Mouse (Mus musculus): Measurements from ENCODE around the gene Gse1.

The Gse1 gene

DNA sequence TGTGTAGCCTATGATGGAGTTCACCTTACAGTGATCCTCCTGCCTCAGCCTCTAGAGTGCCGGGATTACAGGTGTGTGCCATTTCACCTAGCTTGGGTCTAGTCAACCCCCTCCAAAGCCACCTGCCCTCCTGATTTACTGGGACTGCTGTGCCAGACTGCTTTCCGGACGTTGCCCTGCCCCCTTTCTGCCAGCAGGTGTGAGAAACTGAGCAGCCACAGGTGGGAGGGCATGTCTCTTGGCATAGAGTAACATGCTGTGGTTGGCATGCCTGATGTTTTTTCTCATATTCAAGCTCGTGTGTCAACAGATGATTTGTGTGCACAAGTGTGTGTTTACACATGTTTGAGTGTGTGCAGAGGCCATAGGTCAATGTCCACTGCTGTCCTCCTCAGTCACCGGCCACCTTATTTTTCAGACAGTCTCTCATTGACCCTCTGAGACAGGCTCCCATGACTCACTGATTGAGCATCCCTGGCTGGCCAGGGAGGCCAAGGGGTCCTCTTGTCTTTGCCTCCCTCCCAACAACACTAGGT, 15.7 kb downstream of the Gse1 start:
- DNase-seq: no peak

DNA sequence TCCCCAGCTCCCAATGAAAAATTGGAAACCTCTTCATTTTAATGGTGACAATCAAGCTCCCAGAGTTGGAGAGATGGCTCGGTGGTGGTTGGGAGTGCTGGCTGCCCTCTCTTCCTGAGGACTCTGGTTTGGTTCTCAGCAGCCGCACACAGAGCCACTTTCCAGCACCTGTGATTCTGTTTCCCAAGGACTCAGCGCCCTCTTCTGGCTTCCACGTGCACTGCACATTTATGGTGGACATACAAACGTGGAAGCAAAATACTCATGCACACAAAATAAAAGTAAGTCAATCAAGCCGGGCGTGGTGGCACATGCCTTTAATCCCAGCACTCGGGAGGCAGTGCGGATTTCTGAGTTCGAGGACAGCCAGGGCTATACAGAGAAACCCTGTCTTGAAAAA, 16.3 kb downstream of the Gse1 start:
- DNase-seq: no peak

DNA sequence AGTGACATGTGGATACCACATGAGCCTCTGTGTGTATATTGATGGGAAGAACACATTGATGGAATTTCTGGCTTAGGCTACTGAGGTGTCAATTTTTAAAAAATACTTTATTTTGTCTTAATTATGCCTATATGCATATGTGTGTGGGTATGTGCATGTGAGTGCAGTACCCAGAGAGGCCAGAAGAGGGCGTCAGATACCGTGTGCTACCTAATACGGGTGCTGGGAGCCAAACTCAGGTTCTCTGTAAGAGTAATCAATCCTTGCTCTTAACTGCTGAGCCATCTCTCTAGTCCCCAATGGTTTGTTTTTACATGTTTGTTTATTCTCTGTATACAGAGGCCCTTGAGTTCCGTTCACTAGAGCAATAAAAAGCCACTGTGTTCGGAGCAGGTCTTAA, 19.4 kb downstream of the Gse1 start:
- no peak for DNase-seq

DNA sequence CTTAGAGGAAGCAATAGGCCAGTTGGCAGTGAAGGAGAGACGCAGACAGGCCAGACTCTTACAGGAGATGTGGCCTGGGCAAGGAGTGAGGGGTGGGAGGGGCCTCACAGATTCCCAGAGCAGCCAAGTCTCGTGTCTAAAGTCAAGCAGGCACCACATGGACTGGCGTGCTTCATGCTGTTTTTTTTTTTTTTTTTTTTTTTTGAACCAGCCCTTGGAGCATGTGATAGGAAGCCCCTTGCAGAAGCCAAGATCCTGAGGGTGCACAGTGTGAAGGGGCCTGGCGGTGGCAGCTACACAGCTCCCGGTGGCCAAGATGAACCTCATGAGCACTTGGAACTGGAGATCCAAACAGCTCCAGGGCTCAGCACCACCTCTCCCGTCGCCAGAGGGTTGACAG, 19.8 kb downstream of the Gse1 start:
- DNase-seq: no peak

DNA sequence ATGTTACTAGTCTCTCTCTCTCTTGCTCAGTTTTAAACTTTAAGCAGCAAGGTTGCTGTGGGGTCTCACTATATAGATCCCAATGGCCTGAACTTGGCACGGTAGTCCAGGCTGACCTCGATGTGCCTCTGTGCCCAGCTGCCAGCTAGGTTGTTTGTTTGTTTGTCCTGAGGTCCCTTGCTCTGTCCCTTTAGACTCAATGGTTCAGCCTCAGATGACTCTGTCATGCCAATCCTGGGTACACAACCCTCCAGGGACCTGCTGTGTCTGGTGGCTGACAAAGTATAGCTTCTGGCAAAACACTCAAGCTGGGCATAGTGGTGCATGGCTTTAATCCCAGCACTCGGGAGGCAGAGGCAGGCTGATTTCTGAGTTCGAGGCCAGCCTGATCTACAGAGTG, 20.2 kb downstream of the Gse1 start:
- no peak for DNase-seq

DNA sequence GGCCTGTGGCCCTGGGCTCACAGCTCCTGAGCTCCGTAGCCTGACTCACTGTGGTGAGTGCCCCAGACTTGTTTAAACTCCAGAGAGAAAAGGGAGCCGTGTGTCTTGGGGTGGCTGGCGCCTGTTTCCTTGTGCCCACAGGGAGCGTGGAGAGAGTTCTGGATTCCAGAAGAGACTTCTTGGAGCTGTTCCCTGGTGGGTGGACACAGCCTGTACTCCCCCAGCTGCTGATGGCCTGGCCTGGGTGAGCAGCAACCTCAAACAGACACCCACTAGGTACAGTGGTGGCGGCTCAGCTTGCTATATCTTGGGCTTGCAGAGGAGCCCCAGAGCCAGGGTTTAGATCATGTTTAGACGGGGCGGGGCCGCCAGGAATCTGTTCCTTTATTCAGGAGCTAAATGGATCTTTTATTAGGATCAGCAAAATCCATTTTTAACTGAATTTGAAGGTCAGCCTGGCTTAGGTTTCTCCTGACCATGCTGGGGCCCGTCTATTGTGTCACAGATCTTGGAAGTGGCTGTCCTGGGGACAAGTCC, 21.6 kb downstream of the Gse1 start:
- DNase-seq: no peak

DNA sequence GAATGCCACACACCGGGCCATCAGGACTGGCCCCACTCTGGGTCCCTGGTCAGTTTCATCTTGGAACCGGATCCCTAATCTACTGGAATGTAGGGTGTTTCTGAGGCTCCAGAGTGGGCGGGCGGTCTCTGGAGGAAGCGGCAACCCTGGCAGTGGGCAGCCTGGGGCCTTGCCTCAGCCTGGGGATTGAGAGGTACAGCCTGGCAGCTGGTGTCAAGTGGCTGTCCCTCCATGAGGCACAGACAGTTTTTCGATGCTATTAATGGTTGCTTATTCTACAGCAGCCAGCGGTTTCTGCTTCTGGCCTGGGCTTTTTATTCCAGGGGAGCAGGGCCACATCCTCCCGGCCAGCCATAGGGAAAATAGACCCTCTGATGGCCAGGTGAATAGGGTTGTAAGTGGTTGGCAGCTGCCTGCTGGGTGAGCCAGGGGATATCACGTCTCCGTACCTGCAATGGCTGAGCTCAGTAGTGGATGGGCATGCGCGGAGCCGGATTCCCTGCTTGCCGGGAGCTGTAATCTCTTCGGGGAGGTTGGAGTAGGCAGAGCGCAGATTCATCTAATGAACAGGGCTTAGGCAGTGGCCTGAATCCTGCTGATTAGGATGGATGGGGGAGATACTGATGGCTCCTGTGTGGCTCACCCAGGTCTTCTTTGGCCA, 22.6 kb downstream of the Gse1 start:
- no peak for DNase-seq

DNA sequence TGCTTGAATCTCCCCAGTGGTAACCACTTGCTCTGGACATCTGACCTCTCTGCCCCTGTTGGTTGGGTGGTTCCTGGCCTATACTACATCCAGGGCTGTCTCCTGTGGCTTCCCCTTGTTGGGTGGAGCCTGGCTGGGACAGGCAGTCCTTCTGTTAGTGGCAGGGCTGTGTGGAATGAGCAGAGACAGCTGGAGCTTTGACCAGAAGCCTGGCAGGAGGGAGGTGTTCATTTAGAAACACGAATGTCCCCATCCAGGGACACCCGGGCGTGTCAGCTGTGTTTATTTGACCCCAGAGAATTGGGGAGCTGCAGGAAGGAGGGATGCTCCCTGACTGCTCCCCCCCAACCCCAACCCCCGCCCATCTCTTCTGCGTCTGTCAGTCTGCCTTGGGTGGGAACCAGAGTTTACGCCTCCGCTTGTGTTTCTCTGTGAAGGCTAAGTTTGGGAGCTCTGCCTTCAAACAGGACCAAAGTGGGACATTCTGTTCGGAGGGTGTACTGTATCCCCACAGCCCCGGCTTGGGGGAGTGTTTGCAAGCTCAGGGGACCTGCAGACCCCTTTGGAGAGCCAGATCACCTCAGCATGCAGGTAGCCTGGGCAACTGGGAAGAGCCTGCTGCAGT, 23.3 kb downstream of the Gse1 start:
- DNase-seq: no peak

DNA sequence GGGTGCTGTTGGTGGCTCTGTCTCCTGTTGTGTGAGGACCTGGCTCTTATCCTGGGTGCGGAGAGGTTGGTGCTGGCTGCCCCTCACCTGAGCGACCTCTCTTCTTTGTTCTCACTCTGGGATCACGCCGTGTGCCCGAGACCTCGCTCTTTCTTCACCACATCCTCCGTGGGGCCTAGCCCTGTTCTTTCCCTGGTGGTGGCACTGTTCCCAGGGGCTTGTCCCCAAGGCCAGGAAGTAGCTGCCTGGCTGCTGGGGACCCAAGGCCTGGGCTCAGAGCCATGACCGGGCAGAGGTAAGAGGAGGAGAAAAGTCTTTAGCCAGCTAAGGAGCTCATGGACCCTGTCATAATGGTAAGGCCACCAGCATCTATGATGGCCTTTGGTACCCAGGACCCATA, 25.4 kb downstream of the Gse1 start:
- DNase-seq: no peak

DNA sequence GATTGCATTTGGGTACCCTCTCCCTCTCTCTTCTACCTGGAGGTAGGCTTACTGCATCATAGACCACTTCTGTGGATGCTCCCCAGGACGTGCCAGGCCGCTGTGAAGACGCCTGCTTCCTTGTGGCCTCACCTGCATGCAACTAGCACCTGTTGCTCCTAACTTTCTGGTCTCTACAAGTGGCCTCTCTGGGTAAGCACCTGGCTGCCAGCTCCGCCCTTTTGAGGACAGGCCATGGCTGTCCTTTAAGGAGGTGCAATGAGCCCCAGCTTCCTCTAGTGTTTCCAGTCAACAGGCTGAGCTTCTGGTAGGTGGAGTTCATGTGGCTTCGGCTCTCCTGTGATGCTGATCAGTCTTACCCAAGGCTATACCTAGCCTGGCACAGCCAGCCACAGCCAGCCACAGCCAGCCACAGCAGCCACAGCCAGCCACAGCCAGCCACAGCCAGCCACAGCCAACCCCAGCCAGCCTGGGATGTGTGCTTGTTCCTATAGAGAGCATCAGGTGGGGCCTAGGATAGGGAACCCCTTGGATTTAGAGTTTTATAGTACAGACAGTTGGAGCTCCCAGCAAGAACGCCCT, 27.2 kb downstream of the Gse1 start:
- no peak for DNase-seq

DNA sequence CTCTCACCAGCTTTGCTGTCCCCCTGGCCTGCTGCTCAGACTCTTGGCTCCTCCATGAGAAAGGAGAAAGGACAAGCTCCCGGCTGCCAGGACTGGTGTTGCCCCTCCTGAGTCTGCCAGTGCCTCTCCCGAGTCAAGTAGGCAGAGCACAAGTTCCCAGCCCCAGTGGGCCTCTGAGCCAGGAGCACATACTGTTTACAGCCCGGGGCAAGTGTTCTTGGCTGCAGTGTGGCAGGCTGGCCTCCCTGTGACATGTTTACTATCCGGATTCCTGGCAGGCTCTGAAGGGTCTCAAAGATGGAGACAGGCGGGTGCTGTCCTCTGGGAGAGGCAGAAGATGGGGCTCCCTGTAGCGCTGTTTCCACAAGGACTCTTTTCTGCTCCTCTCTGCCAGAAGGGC, 28.7 kb downstream of the Gse1 start:
- no peak for DNase-seq

DNA sequence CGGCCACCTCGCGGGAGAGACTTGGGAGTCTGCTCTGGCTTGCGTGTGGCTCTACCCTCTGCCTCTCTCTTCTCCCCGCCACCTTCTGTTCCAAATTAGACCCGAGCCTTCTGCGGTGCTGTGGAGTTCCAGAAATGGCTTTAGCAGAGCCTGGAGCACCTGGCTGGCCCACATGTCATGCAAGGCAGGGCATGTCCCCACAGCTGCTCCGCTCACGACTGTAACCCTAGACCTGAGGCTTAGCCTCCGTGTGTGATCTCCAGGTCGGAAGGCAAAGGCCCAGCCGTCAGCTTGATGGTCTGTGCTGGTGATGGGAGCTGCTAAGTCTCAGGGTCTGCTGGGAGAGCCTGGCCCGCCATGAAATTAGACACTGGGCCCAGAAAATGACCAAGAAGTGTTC, 30.9 kb downstream of the Gse1 start:
- DNase-seq: no peak

DNA sequence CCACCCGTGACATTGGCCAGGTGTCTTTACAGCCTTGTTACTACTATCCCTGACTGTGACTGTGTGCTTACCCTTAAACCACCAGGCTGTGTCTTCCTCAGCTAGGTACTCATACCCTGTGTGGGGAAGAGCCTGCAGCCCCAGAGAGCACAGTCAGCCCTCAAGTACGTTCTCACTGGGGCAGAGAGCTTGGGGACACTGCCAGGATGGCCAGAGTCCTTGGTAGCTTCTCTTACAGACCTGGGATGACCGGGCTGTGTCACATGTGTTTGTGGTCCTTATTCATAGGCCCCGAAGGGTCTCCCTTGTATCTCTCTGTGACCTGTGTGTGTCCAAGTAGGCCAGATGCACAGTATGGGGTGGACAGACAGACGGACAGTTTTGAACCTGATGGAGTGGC, 32.4 kb downstream of the Gse1 start:
- no peak for DNase-seq

DNA sequence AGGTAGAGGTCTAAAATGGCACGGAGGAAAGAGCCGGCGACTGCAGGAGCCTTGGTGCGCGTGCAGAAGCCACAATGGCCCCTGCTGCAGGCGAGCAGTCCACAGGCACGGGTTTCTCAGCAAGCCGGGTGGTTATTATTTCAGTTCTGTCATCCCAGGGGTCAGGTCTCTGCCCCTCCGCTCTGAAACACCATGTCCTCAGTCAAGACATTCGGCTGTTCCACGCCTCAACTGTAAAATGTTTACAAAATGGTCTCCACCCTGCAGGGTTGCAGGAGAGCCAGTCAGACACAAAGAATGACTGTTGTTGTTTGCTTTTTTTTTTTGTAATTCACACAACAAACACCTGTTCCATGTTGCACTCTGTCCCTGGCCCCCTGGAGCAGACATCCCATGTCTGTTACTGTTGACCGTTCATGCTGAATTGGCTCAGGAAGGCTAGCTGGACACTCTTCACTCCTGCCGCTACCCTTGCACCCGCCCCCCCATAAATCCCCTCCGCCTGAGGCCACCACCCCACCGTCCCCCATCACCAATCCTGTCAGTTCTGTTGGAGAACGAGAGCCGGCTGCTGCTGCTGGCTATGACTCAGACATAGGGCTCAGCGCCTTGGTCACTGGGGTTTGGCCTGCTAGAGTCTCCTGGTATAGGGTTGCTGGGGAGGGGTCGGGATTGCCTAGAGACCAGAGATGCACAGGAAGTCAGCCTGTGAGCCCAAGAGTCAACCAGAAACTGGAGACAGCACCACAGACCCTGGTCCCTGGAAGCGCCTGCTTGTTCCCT, 33.3 kb downstream of the Gse1 start:
- DNase-seq: peak; percentile 18

DNA sequence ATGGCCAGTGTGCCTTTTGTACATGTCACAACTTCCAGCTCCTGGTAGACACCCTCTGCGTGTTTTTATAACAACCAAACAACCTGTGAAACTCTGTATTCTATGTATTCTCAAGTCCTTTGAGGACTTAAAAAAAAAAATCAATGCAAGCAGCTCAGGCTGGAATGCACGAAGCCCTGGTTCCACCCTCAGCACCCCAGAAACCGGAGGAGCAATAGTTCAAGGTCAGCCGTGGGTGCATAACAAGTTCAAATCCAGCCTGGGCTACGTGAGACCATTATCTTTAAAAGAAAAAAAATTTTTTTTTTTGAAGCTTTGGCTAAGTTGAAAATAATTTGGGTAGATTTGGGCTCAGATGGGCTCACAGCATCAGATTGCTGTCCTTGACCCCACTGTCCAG, 35.6 kb downstream of the Gse1 start:
- no peak for DNase-seq

DNA sequence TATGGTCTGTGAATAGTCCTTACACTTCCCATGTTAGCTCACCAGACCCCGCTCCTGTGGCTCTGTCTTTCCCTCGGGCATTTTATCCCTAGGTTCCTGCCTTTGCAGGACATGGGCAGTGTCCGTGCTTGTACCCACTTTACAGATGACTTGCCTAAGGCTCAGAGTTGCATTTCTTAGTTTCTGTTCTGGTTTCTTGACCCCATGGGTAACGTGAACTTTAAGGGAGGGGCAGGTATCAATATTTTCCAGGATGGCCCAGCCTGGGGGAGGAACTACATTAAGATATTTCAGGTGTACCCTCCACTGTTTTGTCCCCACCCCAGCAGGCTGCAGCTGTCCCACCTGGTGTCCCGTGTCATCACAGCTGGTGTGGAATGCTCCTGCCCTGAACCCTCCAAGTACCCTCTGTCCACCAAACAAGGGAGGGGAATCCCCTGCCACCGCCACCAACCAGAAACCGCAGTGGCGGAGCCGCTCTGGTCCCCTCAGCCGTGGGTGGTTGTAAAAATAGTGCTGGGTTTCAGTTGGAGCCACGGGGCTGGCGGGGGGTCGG, 36.2 kb downstream of the Gse1 start:
- DNase-seq: no peak

DNA sequence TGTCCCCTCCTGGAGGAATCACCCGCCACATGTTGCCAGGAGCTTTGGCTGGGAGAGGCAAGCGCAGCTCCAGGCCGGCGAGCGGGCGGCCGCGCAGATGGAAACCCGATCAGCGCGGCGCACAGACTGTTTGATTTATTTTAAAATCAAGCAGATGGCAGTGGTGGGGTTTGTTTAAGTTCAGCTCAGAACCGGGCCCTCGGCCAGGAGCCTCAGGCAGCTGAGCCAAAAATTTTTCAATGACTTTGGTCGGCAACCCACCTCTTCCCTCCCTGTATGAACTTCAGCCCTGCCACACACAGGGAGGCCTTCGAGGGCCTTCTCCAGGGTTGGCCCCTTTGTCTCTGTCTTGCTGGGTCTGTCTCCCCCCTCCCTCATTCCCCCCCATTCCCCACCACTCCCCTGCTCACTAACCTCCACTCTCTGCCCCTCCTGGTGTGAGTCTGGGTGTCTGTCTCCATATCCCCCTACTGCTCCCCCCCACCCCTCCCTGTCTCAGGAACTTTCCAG, 36.7 kb downstream of the Gse1 start:
- peak; percentile 57 for DNase-seq

DNA sequence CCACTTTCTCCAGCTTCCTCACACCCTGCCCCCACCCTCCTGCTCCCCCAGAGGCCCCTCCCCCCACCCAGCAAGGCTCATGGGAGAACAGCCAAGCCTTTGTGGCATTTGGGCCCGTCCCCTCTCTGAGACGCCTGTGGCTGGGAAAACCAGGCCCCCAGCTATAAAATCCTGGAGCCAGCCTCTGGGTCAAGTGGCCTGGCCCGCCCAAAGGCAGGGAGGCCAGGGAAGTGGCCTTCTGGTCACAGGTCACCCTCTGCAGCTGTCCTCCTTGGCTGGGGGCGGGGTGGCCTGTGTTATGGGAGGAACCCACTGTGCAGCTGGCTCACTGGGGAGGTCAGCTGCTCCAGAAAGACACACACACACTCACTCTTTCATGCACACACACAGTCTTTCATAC, 37.2 kb downstream of the Gse1 start:
- peak; percentile 72 for DNase-seq

DNA sequence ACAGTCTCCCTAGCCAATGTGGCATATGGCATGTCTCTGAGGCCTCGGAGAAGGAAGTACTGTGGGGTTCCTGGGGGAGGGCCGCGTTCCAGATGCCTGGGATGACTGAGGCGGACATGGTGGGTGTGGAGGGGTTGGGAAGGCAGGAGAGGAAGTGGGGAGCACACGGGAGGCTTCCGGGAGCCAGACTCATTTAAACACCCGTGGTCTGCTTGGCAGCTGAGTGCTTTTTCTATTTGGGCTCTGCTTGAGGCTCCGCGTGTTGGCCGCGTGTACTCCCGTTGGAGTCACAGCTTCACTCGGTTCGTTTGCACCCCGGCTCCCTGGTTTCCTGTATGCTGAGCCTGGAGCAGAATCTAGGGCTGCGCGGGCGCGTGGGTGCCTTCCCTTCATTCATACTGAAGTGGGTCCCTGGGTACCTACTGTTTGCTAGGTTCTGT, 40.3 kb downstream of the Gse1 start:
- no peak for DNase-seq

DNA sequence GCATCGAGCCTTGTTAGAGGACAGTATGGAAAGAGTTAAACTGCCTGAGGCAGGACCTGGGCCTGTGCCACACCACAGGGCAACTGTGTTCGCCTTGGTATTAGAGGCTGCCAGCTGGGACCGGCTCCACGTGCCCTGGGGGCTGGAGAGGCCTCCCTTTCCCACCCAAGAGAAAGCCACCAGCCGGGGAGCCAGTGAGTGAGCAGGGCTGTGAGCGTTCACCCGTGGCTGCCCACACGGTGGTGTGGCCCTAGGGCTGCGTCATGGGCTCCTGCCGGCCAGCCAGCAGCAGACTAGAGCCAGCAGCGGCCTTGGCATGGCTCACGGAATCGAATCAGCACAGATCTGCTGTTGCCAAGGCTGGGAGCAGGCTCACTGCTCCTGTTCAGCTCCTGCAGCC, 42.2 kb downstream of the Gse1 start:
- peak; percentile 38 for DNase-seq

DNA sequence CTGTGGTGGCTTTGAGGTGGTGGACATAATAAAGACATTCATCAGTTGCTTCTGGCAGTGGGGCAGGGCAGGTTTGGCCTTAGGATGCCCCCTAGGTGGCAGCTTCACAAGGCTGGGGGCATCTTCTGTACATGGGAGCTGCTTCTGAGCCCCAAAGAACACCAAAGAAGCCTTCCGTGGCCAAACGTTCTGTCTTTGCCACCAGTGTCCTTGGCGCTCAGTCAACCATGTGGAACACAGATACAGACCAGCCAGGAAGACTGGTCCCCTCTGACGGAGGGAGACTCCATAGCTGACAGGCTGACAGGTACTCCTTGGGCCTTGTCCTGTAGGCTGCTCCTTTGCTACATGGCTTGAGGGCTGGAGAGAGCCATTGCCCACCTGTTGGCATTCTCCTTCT, 45.2 kb downstream of the Gse1 start:
- no peak for DNase-seq

DNA sequence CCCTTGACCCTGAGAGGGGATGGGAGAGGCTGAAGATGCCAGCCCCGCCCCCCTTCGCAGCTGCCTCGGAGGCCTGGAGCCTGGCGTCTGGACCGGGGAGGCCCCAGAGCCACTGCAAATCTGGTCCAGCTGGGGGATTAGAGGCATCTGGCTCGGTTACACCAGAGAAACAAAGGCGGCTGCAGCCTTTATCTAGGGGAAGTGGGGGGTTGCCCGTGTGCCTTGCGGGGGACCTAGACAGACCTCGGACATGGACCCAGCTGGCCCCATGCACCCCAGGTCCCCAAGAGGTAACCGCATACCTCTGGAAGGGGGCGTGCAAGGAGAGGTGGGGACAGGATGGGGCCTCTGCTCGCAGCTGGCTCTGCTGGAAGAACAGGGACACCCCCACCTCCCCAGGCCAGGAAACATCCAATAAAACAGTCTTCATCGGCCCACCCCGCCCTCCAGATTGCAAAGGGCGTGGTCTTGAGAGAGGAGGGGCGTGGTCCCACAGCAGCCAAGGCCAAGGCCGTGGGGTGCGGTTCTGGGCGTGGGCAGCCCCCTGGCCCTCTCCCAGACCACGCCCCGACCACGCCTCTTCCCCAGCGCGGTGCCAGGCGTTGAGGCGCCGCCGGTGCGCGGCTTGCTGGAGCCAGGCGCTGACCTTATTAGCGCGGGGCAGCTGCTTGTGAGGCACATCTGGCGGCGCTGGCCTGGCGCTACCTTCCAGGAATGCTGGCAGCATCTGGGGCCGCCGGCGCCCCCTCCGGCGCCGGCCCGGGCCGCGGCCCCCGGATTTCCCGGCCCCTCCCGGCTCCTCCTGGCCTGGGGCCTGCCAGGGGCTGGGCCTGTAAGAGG, 48.0 kb downstream of the Gse1 start:
- DNase-seq: peak; percentile 91
